Mouse (Mus musculus): ENCODE measurements at regions not wholly inside any gene's neighbourhood (a gene's known extent, or its start where the extent isn't known, plus 50 kb on each side); places are given as distances from the start of the nearest gene placed in this dataset.
A peak's percentile ranks its signal among the peaks of the same experiment; 100 is the strongest.

DNA sequence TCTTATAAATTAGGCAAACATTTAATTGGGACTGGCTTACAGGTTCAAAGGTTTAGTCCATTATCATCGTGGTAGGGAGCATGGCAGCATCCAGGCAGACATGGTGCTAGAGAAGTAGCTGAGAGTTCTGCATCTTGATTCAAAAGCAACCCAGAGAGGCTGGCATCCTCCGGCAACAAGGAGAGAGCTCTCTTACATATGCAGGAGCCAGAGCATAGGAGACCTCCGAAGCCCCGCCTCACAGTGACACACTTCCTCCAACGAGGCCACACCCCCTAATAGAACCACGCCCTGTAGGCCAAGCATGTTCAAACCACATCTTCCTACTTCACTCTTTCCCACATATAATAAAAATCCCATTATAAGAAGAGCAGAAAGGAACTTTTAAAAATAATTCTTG is 68.5 kb upstream of the Ptpn13 start:
- no peak overlapping the region for H3K27ac ChIP-seq (replicated peaks; ENCODE audit: low read depth, low read length)
- H3K4me2 ChIP-seq (replicated peaks; ENCODE audit: low read depth, low read length, severe bottlenecking): peak overlapping the region; percentile 9; the same call in 1 of the 2 replicates
- DNase-seq (ENCODE audit: low spot score) (no peak), ATAC-seq (ENCODE audit: low FRiP score, low read depth) (no peak)
- WGBS: 69% methylated on average over 6 of the region's 6 CpGs
- TF ChIP-seq POLR2A (IDR thresholded peaks at IDR 0.05; ENCODE audit: borderline replicate concordance, extremely low read depth, insufficient read depth, insufficient read length): no peak
- H3K36me3 ChIP-seq (ENCODE audit: control insufficient read depth, insufficient read depth, low read length): no peaks in the 10 kb centered on the region
- 0 out of 2 replicates have a peak overlapping the region, but pooled peaks have one; percentile 3 for H3K4me3 ChIP-seq (replicated peaks; ENCODE audit: low read length)
- no peak overlapping the region for H3K9ac ChIP-seq (ENCODE audit: low read depth, low read length, severe bottlenecking)
- peaks cover 6% of the 10 kb centered on the region; the same call in 1 of the 2 replicates for H3K9me3 ChIP-seq (ENCODE audit: control insufficient read depth, low read length)
- no peaks in the 10 kb centered on the region for H3K4me1 ChIP-seq (ENCODE audit: control insufficient read depth, insufficient read depth, low read length)
- no peaks in the 10 kb centered on the region for H3K27me3 ChIP-seq (ENCODE audit: control insufficient read depth, insufficient read depth, low read length)

DNA sequence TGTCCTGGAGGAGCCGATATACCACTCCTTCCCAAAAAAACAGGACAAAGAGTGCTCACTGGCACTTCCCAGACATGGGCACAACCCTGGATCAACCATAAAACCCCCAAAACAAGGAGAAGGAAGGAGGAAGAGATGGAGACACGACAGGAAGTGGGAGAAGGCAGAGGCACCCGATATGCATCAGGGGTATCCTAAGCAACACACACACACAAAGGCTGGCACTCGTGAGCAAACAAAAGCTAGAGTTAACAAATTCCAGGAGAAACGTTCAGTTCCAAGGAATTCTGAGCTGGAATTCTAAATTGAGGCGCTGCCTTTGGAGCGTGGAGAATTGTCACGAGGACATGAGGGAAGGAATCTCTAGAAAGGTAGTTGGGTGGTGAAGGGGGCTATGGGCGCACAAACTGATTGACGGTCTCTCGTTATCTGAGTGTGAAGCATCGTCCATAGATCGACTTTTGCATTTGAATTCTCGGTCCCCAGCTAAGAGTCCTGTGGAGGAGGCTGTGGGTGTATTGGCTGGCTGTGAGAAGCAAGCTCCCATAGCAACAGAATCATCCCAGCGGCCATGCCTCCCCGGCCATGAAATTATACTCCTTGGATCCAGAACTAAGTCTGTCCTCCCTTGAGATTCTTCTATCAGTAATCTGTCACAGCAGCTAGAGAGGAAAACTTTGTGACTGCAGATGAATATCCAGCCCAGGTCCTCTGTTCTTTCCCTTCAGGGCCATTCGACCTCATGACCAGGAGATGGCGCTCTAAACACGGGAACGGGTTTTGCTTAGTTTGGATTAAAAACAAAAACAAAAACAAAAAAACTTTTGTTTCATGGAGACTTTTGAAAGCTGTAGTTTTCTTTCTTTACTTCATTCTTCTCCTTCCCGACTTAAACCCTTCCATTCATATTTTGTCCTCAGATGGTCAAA is 69.4 kb upstream of the Ptpn13 start:
- Histone ChIP-seq H3K9ac (ENCODE audit: low read depth, low read length, severe bottlenecking) (no peak overlapping the region), H3K27me3 (ENCODE audit: control insufficient read depth, insufficient read depth, low read length) (no peaks in the 10 kb centered on the region), H3K4me1 (ENCODE audit: control insufficient read depth, insufficient read depth, low read length) (no peaks in the 10 kb centered on the region), H3K9me3 (ENCODE audit: control insufficient read depth, low read length) (peaks cover 7% of the 10 kb centered on the region; the same call in 1 of the 2 replicates), H3K27ac (replicated peaks; ENCODE audit: low read depth, low read length) (no peak overlapping the region), H3K4me2 (replicated peaks; ENCODE audit: low read depth, low read length, severe bottlenecking) (peak overlapping the region; percentile 9; the same call in 1 of the 2 replicates), H3K4me3 (replicated peaks; ENCODE audit: low read length) (0 out of 2 replicates have a peak overlapping the region, but pooled peaks have one; percentile 3), H3K36me3 (ENCODE audit: control insufficient read depth, insufficient read depth, low read length) (no peaks in the 10 kb centered on the region)
- no peak for DNase-seq (ENCODE audit: low spot score)
- no peak for TF ChIP-seq POLR2A (IDR thresholded peaks at IDR 0.05; ENCODE audit: borderline replicate concordance, extremely low read depth, insufficient read depth, insufficient read length)
- ATAC-seq (ENCODE audit: low FRiP score, low read depth): no peak
- WGBS: 44% methylated on average over 21 of the region's 21 CpGs

DNA sequence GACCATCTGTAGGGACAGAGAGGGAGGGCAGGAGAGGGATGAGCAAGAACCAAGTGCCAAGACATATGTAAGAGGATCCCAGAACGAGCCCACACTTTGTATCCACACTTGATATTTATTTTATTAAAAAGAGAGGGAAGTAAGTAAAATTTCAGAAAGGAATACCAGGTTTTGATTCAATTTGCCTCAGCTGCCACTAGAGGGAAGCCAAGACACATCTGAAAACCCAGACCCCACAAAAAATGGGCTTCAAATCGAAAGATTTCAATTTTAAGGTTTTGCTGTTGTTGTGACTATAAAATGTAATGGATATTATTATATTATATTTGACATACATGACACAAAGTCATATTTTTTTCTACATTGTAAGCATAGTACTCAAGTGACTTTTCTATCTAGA is 81.1 kb upstream of the Ptpn13 start:
- Histone ChIP-seq H3K9me3 (ENCODE audit: control insufficient read depth, low read length) (no peaks in the 10 kb centered on the region), H3K27ac (replicated peaks; ENCODE audit: low read depth, low read length) (no peak overlapping the region), H3K27me3 (ENCODE audit: control insufficient read depth, insufficient read depth, low read length) (no peaks in the 10 kb centered on the region), H3K9ac (ENCODE audit: low read depth, low read length, severe bottlenecking) (no peak overlapping the region), H3K4me2 (replicated peaks; ENCODE audit: low read depth, low read length, severe bottlenecking) (no peak overlapping the region), H3K4me3 (replicated peaks; ENCODE audit: low read length) (no peak overlapping the region), H3K4me1 (ENCODE audit: control insufficient read depth, insufficient read depth, low read length) (0 out of 2 replicates have a peak, but pooled peaks cover 6% of the 10 kb centered on the region), H3K36me3 (ENCODE audit: control insufficient read depth, insufficient read depth, low read length) (no peaks in the 10 kb centered on the region)
- ATAC-seq (ENCODE audit: low FRiP score, low read depth): no peak
- DNase-seq (ENCODE audit: low spot score): peak; percentile 31
- WGBS: 11% methylated on average over 2 of the region's 2 CpGs
- TF ChIP-seq POLR2A (IDR thresholded peaks at IDR 0.05; ENCODE audit: borderline replicate concordance, extremely low read depth, insufficient read depth, insufficient read length): no peak

DNA sequence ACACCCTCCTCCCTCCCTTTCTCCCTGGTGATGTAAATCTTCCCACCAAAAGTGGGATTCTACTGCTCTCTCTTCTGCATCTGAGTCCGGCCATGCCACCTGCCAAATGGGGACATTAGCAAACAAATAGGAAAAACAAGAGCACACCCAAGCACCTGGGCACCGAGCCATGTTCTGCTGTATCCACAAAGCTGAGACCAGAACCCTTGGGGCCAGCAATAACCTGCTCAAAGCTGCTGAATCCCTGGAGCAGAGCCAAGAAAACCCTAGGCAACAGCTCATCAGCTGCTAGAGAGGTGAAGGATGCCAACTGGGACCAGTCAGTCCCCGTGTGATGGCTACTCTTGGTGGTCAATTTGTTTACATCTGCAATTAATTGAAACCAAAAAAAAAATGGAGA is 83.5 kb upstream of the Ptpn13 start:
- TF ChIP-seq POLR2A (IDR thresholded peaks at IDR 0.05; ENCODE audit: borderline replicate concordance, extremely low read depth, insufficient read depth, insufficient read length): no peak
- WGBS: 39% methylated on average over 3 of the region's 3 CpGs
- DNase-seq (ENCODE audit: low spot score): peak; percentile 49
- no peaks in the 10 kb centered on the region for H3K9me3 ChIP-seq (ENCODE audit: control insufficient read depth, low read length)
- peaks cover 8% of the 10 kb centered on the region; the same call in 1 of the 2 replicates for H3K4me1 ChIP-seq (ENCODE audit: control insufficient read depth, insufficient read depth, low read length)
- no peaks in the 10 kb centered on the region for H3K36me3 ChIP-seq (ENCODE audit: control insufficient read depth, insufficient read depth, low read length)
- H3K4me2 ChIP-seq (replicated peaks; ENCODE audit: low read depth, low read length, severe bottlenecking): no peak overlapping the region
- no peak overlapping the region for H3K9ac ChIP-seq (ENCODE audit: low read depth, low read length, severe bottlenecking)
- ATAC-seq (ENCODE audit: low FRiP score, low read depth): no peak
- no peak overlapping the region for H3K27ac ChIP-seq (replicated peaks; ENCODE audit: low read depth, low read length)
- H3K4me3 ChIP-seq (replicated peaks; ENCODE audit: low read length): no peak overlapping the region
- no peaks in the 10 kb centered on the region for H3K27me3 ChIP-seq (ENCODE audit: control insufficient read depth, insufficient read depth, low read length)

DNA sequence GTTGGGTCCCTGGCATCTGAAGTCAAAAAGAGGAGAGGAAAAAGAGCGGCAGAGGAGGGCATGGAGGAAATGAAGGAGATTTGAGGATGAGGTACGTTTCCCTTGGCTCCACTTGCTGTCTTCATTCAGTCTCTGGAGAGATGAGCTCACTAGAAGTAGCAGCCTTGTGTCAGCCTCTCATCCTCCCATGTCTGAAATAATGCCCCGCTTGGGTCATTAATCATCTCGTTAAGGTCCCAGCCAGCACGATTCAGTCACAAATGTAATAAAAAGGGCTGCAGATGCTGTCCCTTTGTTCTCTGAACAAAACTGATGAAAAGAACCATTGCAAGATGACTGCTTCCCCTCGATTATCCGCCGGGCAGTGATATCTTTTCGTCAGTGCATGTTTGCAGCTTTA is 84.4 kb upstream of the Ptpn13 start:
- H3K4me2 ChIP-seq (replicated peaks; ENCODE audit: low read depth, low read length, severe bottlenecking): no peak overlapping the region
- no peak overlapping the region for H3K4me3 ChIP-seq (replicated peaks; ENCODE audit: low read length)
- 24% methylated on average over 9 of the region's 9 CpGs for WGBS
- H3K36me3 ChIP-seq (ENCODE audit: control insufficient read depth, insufficient read depth, low read length): no peaks in the 10 kb centered on the region
- ATAC-seq (ENCODE audit: low FRiP score, low read depth) (no peak), DNase-seq (ENCODE audit: low spot score) (no peak)
- H3K27me3 ChIP-seq (ENCODE audit: control insufficient read depth, insufficient read depth, low read length): no peaks in the 10 kb centered on the region
- no peaks in the 10 kb centered on the region for H3K9me3 ChIP-seq (ENCODE audit: control insufficient read depth, low read length)
- H3K4me1 ChIP-seq (ENCODE audit: control insufficient read depth, insufficient read depth, low read length): peaks cover 14% of the 10 kb centered on the region; the same call in 1 of the 2 replicates
- no peak overlapping the region for H3K27ac ChIP-seq (replicated peaks; ENCODE audit: low read depth, low read length)
- TF ChIP-seq POLR2A (IDR thresholded peaks at IDR 0.05; ENCODE audit: borderline replicate concordance, extremely low read depth, insufficient read depth, insufficient read length): no peak
- no peak overlapping the region for H3K9ac ChIP-seq (ENCODE audit: low read depth, low read length, severe bottlenecking)

Measured in limb, embryonic 14.5 days (tissue).